Mouse (Mus musculus): Measurements from ENCODE around the gene Incenp. TPM values are rescaled to one million over a fixed set of nuclear protein-coding genes. Genes with fewer than 3 reads are reported as not detected.
A peak's percentile ranks its signal among the peaks of the same experiment; 100 is the strongest.
"Not testable (repeated sequence)": the region's sequence is repeated elsewhere in the genome, so short reads cannot be mapped to it uniquely, and the experiment has no call there.

Incenp gene
- polyA plus RNA-seq, 1 experiment: 23.1 TPM

GRCm38 (mm10) chr19:9918176-9918861, 19.0 kb upstream of the Incenp start:
- no peaks in the 10 kb centered on the region for H3K36me3 ChIP-seq (ENCODE audit: control insufficient read depth, insufficient read depth, low read length)
- no peak overlapping the region for H3K4me3 ChIP-seq (ENCODE audit: control insufficient read depth, low read depth, low read length)
- H3K4me1 ChIP-seq (ENCODE audit: control insufficient read depth, insufficient read depth, low read length): no peaks in the 10 kb centered on the region
- no peak for TF ChIP-seq POLR2A (IDR thresholded peaks at IDR 0.05; ENCODE audit: control insufficient read depth, low read depth, low read length)
- no peak for TF ChIP-seq CTCF (IDR thresholded peaks at IDR 0.05; ENCODE audit: control insufficient read depth, insufficient read depth, insufficient replicate concordance, low read depth, low read length)
- H3K27me3 ChIP-seq (ENCODE audit: control insufficient read depth, insufficient read depth, low read length): no peaks in the 10 kb centered on the region
- H3K27ac ChIP-seq (ENCODE audit: control insufficient read depth, insufficient read depth, low read depth, low read length): no peak overlapping the region

GRCm38 (mm10) chr19:9917727-9918126, 18.4 kb upstream of the Incenp start:
- no peaks in the 10 kb centered on the region for H3K4me1 ChIP-seq (ENCODE audit: control insufficient read depth, insufficient read depth, low read length)
- no peaks in the 10 kb centered on the region for H3K36me3 ChIP-seq (ENCODE audit: control insufficient read depth, insufficient read depth, low read length)
- H3K27ac ChIP-seq (ENCODE audit: control insufficient read depth, insufficient read depth, low read depth, low read length): no peak overlapping the region
- H3K4me3 ChIP-seq (ENCODE audit: control insufficient read depth, low read depth, low read length): no peak overlapping the region
- H3K27me3 ChIP-seq (ENCODE audit: control insufficient read depth, insufficient read depth, low read length): no peaks in the 10 kb centered on the region
- no peak for TF ChIP-seq POLR2A (IDR thresholded peaks at IDR 0.05; ENCODE audit: control insufficient read depth, low read depth, low read length)
- TF ChIP-seq CTCF (IDR thresholded peaks at IDR 0.05; ENCODE audit: control insufficient read depth, insufficient read depth, insufficient replicate concordance, low read depth, low read length): no peak

- no peaks in the 10 kb centered on the region for H3K36me3 ChIP-seq (ENCODE audit: control insufficient read depth, insufficient read depth, low read length)
- TF ChIP-seq CTCF (IDR thresholded peaks at IDR 0.05; ENCODE audit: control insufficient read depth, insufficient read depth, insufficient replicate concordance, low read depth, low read length) (peak; percentile 77; the same call in 1 of the 2 replicates), POLR2A (IDR thresholded peaks at IDR 0.05; ENCODE audit: control insufficient read depth, low read depth, low read length) (no peak)
- no peaks in the 10 kb centered on the region for H3K4me1 ChIP-seq (ENCODE audit: control insufficient read depth, insufficient read depth, low read length)
- no peak overlapping the region for H3K27ac ChIP-seq (ENCODE audit: control insufficient read depth, insufficient read depth, low read depth, low read length)
- no peak overlapping the region for H3K4me3 ChIP-seq (ENCODE audit: control insufficient read depth, low read depth, low read length)
- H3K27me3 ChIP-seq (ENCODE audit: control insufficient read depth, insufficient read depth, low read length): no peaks in the 10 kb centered on the region
Measured at GRCm38 (mm10) chr19:9915935-9916334, 16.6 kb upstream of the Incenp start.

GRCm38 (mm10) chr19:9914346-9914745, 15.0 kb upstream of the Incenp start:
- H3K4me3 ChIP-seq (ENCODE audit: control insufficient read depth, low read depth, low read length): no peak overlapping the region
- H3K27me3 ChIP-seq (ENCODE audit: control insufficient read depth, insufficient read depth, low read length): no peaks in the 10 kb centered on the region
- no peak for TF ChIP-seq POLR2A (IDR thresholded peaks at IDR 0.05; ENCODE audit: control insufficient read depth, low read depth, low read length)
- no peak for TF ChIP-seq CTCF (IDR thresholded peaks at IDR 0.05; ENCODE audit: control insufficient read depth, insufficient read depth, insufficient replicate concordance, low read depth, low read length)
- H3K27ac ChIP-seq (ENCODE audit: control insufficient read depth, insufficient read depth, low read depth, low read length): no peak overlapping the region
- no peaks in the 10 kb centered on the region for H3K4me1 ChIP-seq (ENCODE audit: control insufficient read depth, insufficient read depth, low read length)
- H3K36me3 ChIP-seq (ENCODE audit: control insufficient read depth, insufficient read depth, low read length): no peaks in the 10 kb centered on the region

- no peaks in the 10 kb centered on the region for H3K4me1 ChIP-seq (ENCODE audit: control insufficient read depth, insufficient read depth, low read length)
- no peak overlapping the region for H3K4me3 ChIP-seq (ENCODE audit: control insufficient read depth, low read depth, low read length)
- H3K36me3 ChIP-seq (ENCODE audit: control insufficient read depth, insufficient read depth, low read length): no peaks in the 10 kb centered on the region
- H3K27me3 ChIP-seq (ENCODE audit: control insufficient read depth, insufficient read depth, low read length): no peaks in the 10 kb centered on the region
- no peak overlapping the region for H3K27ac ChIP-seq (ENCODE audit: control insufficient read depth, insufficient read depth, low read depth, low read length)
- TF ChIP-seq POLR2A (IDR thresholded peaks at IDR 0.05; ENCODE audit: control insufficient read depth, low read depth, low read length): no peak
- no peak for TF ChIP-seq CTCF (IDR thresholded peaks at IDR 0.05; ENCODE audit: control insufficient read depth, insufficient read depth, insufficient replicate concordance, low read depth, low read length)
Measured at GRCm38 (mm10) chr19:9913784-9914183, 14.4 kb upstream of the Incenp start.

- no peaks in the 10 kb centered on the region for H3K36me3 ChIP-seq (ENCODE audit: control insufficient read depth, insufficient read depth, low read length)
- H3K27ac ChIP-seq (ENCODE audit: control insufficient read depth, insufficient read depth, low read depth, low read length): no peak overlapping the region
- TF ChIP-seq CTCF (IDR thresholded peaks at IDR 0.05; ENCODE audit: control insufficient read depth, insufficient read depth, insufficient replicate concordance, low read depth, low read length): 0 out of 2 replicates have a peak, but pooled peaks have one; percentile 22
- TF ChIP-seq POLR2A (IDR thresholded peaks at IDR 0.05; ENCODE audit: control insufficient read depth, low read depth, low read length): no peak
- no peaks in the 10 kb centered on the region for H3K27me3 ChIP-seq (ENCODE audit: control insufficient read depth, insufficient read depth, low read length)
- no peaks in the 10 kb centered on the region for H3K4me1 ChIP-seq (ENCODE audit: control insufficient read depth, insufficient read depth, low read length)
- H3K4me3 ChIP-seq (ENCODE audit: control insufficient read depth, low read depth, low read length): no peak overlapping the region
Measured at GRCm38 (mm10) chr19:9911314-9911754, 12.0 kb upstream of the Incenp start.

GRCm38 (mm10) chr19:9909351-9909750, 10.0 kb upstream of the Incenp start:
- Histone ChIP-seq H3K36me3 (ENCODE audit: control insufficient read depth, insufficient read depth, low read length) (no peaks in the 10 kb centered on the region), H3K4me3 (ENCODE audit: control insufficient read depth, low read depth, low read length) (no peak overlapping the region), H3K4me1 (ENCODE audit: control insufficient read depth, insufficient read depth, low read length) (no peaks in the 10 kb centered on the region), H3K27ac (ENCODE audit: control insufficient read depth, insufficient read depth, low read depth, low read length) (no peak overlapping the region), H3K27me3 (ENCODE audit: control insufficient read depth, insufficient read depth, low read length) (no peaks in the 10 kb centered on the region)
- no peak for TF ChIP-seq POLR2A (IDR thresholded peaks at IDR 0.05; ENCODE audit: control insufficient read depth, low read depth, low read length)
- TF ChIP-seq CTCF (IDR thresholded peaks at IDR 0.05; ENCODE audit: control insufficient read depth, insufficient read depth, insufficient replicate concordance, low read depth, low read length): no peak

- H3K4me3 ChIP-seq (ENCODE audit: control insufficient read depth, low read depth, low read length): peak overlapping the region; percentile 35; the same call in 1 of the 2 replicates
- H3K27ac ChIP-seq (ENCODE audit: control insufficient read depth, insufficient read depth, low read depth, low read length); H3K36me3 ChIP-seq (ENCODE audit: control insufficient read depth, insufficient read depth, low read length); H3K4me1 ChIP-seq (ENCODE audit: control insufficient read depth, insufficient read depth, low read length); H3K27me3 ChIP-seq (ENCODE audit: control insufficient read depth, insufficient read depth, low read length): not testable (repeated sequence)
Measured at GRCm38 (mm10) chr19:9900696-9901095, 1.3 kb upstream of the Incenp start.
